Mouse (Mus musculus) right cerebral cortex, postnatal 10 days (tissue): ENCODE measurements around the gene Osbpl10.

ENCODE experiments used
- DNase-seq, 2 experiments: peaks; one replicate each; pipeline ENCODE4 v3.0.0; 2021; ENCODE audit warnings: low spot score in 2 of 2

Osbpl10 gene

DNA sequence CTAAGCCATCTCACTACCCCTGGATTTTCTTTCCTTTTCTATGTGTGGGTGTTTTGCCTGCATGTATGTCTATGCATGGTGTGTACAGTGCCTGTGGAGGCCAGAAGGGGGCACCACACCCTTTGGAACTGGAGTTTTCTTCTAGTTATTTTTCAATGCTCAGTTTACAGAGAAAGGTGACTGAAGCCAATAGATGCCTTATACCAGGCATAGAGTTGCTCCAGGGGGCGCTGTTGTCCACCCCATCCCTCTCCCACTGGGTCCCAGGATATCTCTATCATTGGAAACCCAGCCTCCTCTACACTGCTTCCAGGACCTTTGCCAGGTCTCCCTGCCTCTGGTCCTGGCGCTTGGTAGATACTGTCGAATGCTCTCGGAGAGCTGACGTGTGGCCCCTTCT lies 184.7 kb downstream of the Osbpl10 start:
- DNase-seq = peak; percentile 62 to 67

DNA sequence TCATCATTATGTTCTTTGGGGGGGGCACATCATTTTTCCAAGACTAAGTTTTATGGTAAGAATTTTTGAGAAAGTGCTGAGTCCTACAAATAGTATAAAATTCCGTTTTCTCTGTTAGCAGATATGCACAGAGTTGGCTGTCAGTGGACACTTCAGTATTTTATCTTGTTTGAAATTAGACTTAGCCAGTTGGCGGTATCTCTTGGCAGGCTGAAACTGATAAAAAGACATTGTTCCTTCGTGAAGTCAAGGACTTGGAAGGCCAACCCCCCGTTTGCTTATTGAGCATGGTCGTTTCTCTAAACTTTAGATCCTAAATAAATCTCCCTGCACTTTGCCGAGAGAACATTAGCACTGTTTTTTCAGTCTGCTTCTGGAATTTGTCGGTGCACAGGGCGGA lies 185.3 kb downstream of the Osbpl10 start:
- no peak for DNase-seq

DNA sequence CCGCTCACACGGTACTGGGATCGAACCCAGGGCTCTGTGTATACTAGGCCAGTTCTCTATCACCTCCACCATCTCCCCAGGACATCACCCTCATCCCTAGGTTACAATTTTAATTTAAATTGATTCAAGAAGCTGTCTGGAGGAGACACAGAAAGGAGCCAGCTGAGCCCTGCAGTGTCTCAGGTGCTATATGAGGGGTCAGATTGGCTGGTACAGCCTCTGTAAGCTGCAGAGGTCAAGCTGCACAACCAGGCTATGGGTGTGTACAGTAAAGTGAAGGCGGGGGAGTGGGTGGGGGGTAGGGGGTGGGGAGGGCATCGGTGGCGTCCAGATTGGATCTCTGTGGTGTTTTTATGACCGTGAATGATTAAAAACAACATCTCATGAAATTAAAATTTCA lies 186.0 kb downstream of the Osbpl10 start:
- DNase-seq = no peak

DNA sequence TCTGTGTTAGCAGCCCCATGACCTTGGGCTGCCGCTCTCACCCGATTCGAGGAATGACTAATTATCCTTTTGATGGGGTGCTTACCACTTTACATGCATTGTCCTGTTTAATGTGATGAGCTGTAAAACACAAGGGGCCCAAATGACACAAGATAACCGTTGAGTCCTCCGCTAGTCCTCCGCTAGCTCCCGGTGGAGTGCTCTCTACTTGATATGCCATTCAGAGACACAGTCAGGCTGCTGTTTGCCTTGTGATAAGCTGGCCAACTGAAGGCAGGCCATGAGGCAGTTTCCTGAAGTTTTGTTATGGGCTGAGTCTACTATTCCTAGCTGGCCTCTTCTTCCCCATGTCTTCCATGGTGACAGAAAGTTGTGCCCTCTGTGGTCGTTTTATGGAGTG lies 187.6 kb downstream of the Osbpl10 start:
- DNase-seq = no peak

DNA sequence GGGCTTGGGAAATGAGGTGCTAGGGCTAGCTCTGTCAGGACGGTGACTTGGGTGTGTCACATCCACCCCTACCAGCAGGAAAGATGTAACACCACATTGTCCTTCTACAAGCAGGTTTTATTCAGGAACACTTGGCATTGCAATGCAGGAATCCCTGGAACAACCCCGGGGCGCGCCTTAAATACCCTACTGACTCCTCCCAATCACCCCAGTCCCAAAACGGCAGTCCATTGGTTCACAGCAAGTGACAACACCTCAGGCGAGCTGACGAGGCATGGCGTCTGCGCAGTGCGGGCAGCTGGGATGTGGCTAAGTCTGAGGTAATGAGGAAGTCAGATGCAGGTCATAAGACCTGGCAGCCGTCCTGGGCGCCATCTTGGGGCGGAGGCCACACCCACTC lies 191.2 kb downstream of the Osbpl10 start:
- no peak for DNase-seq

DNA sequence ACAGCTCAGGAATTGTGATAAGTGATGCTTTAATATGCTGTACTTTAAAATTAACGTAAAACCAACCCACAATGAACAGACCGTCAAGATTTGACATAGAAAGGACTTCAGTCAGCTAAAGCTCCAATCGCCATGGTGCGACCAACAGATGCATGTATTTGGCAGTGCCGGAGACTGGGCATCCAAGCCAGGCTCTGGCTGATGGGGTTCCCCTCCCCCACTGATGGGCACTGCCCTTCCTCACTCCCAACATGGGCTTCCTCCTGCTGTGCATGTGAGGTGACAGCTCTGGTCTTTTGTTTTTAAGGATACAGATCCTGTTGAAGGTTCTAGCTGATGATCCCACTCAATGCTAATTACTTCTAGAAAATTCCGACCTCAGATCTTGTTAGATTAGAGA lies 193.7 kb downstream of the Osbpl10 start:
- DNase-seq = no peak

DNA sequence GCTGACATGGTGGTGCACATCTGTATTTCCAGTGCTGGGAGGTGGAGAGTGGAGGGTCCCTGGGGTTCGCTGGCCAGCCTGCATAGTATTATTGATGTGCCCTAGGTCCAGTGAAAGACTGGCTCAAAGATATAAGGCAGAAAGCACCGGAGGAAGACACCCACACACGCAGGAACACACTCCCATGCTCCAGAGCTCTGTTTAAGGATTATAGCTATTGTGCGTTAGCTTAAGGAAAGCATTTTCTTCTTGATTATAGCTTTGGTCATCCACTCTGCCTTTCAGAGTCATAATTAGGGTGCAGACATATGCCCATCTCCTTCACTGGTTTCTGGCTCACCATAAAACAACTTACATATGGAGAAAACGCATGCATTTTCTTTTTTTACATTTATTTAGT lies 200.8 kb downstream of the Osbpl10 start:
- no peak for DNase-seq

DNA sequence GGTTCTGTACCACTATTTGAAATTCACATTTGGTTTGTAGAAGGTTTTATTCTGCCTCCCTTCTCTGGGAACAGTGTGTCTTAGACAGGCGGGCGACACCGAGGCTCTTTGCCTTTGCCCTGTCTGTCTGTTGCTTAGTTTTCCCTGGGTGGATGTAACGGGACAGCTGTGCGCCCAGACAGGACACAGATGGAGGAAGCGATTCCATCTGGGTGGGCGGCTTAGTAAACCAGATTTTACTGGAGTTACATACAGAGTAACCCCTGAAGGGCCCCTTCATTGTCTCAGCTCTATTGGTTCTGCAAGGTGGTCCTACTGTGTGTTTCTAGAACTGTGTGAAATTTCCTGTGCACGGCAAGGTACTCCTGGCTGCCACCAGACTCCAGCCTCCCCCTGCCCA lies 201.6 kb downstream of the Osbpl10 start:
- DNase-seq = peak; percentile 46 to 69

DNA sequence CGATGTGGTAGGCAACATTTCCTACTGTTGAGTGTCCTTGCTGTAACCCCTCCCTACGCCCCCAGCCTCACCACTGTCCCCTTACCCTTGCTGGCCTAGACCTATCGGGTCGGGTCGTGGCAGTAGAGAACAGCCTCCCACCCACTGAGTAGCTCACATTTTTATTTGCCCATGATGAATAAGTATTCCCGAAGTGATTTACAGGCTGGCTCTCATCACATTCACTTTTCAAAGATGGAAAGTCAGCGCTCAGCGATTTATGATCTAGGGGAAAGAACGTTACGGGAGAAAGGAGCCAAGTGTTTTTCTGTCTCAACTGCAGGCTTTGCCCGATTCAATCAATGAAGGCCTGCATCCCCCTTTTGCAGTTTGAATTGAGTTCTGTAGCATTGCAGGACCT lies 208.0 kb downstream of the Osbpl10 start:
- DNase-seq = no peak

DNA sequence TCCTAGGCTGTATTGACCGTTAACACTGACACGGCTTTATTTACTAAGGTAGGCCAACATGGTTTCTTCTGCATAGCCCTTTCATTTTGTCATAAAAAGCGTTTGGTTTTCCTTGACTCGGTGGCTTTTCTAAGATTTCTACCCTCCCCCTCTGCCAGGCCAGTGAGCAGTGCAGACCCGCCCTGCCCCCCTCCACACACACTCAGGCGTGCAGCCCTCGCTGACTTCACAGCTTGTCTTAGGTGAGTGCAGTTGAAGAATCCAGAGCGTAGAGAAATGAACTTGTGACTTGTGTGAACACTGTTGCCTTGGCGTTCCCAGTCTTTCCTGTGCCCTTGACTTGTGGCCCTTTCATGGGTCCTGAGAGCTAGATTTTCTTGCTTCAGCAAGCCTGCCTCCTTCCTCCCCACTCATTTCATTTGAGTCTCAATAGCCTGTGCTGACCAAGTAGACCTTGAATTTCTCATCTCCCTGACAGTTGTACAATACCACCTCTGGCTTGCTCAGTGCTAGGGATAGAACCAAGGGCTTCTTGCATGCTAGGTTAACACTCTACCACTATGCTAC lies 212.1 kb downstream of the Osbpl10 start:
- DNase-seq = no peak

DNA sequence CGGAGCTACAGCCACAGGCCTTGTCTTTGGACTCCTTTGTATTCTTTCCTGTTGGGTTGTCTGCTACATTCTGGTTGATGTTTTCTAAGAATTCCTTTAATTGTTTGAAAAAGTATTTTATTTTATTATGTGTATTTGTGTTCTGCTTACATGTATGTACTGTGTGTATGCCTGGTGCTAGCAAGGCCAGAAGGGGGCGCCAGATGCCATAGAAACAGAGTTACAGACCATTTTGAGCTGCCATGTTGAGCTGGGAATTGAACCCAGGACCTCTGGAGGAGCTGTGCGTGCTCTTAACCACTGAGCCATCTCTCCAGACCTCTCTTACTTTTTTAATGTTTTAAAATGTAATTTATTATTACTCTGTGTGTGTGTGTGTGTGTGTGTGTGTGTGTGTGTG lies 214.5 kb downstream of the Osbpl10 start:
- no peak for DNase-seq

DNA sequence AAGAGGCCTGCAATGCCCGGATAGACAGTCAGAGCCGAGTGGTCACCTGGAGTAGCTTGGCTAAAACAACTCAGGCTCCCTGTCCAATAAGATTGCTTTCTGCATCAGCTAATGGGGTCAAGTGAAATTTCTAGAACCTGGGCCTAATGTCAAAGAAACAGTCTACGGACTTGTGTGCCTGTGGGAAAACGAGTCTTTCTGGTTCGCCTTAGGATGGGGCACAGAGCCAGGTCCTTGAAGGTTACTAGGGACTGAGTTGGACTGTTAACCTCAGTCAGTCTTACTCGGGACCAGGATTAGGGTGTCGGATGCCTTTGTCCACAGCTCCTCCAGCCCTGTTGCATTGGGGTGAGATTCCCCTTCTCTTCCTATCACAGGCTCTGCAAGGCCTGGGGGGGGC lies 218.7 kb downstream of the Osbpl10 start:
- DNase-seq = no peak

DNA sequence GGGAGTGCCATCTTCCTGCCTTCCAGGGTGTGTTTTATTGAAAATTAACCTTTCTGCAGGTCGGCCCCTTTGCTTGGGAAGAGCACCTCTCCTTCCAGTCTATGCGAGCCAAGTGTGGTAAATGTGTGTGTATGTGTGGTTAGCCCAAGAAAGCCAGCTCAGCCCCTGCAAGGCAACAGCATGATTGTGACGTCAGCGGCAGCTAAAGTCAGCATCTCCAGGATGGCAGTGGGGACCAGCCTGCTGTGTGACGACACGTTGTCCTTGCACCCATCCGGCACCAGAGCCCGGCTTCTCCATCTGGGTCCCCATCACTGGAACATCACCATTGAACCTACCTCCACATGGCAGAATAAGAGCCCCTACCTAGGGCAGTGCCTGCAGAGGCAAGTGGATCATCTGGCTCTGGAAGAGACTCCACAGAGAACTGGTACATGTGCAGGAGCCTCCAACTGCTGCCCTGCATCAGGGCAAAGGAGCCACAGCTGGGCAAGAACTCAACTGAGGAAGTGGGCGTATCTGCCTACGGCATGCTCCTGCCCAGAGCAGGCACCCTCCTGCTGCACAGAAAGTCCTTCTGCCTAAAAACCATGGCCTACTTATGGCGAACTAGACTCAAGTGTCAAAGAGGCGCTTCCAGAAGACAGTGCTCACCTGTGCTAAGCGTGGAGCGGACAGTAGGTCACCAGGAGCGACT lies 221.9 kb downstream of the Osbpl10 start:
- no peak for DNase-seq

DNA sequence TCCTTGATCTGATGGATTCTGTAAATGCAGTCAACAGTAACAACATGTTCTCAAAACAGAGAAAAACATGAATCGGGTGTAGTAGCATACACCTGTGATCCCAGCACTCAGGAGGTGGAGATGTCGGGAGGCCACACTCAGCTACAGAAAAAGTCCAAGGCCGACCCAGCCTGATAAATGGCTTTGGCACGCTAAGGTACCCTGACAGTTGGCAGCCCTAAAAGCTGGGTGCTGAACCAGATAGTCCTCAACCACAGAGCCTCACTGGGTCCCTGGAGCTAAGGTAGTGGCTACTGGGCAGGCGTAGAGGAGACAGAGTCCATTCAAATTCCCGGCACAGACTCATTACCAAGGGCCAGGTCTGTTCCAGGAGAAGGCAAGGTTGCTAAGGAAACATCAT lies 222.9 kb downstream of the Osbpl10 start:
- DNase-seq = no peak

DNA sequence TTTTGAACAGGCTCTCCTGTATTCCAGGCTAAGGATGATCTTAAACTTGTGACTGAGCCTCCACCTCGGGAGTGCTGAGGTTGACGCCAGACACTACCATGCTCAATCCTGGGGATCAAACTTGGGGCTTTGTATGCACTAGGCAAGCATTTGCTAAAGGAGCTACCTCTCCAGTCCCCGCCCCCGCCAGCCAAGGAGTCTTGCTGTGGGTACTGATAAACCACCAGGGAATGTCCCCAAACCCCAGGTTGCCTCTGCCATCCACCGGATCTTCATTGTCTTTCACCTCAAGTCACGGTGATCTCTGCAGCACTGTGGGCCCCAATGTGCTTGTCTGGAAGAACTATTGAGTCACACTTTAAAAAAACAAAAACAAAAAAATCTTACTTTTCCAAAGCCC lies 224.8 kb downstream of the Osbpl10 start:
- DNase-seq = no peak

DNA sequence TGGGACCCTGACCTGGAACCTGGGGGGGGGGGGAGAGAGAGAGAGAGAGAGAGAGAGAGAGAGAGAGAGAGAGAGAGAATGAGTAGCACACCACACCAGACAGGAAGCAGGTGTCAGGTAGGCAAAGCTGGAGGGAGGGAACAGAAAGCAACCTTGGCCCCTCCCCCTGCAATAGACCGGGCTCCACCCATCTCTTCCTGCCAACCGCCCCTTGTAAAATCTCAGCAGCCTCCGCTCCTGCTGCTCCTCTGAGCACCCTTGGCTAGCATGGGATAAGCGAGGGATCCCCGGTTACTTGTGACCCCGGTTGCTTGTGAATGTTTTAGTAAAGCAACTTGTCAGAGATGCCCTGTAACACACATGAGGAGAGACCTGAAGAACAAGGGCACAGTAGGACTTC lies 227.1 kb downstream of the Osbpl10 start:
- no peak for DNase-seq

DNA sequence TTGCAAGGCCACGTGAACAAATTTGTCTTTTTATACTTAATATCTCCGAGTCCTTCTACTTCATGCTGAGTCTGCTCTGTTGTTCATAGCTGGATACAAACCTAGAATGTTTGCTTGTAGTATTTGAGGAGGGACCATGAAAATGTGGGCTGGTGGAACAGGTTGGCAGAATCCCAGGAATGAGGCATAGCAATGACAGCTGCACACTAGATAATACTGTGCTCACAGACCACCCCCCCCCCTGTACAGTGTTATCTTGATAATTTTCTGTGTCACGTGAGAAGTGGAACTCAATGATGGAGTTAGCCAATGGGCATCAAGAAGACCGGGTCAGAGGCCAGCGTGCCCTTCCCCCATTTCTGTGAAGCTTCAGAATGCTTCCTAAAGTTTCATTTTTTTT lies 227.8 kb downstream of the Osbpl10 start:
- DNase-seq = peak; percentile 41 to 55

DNA sequence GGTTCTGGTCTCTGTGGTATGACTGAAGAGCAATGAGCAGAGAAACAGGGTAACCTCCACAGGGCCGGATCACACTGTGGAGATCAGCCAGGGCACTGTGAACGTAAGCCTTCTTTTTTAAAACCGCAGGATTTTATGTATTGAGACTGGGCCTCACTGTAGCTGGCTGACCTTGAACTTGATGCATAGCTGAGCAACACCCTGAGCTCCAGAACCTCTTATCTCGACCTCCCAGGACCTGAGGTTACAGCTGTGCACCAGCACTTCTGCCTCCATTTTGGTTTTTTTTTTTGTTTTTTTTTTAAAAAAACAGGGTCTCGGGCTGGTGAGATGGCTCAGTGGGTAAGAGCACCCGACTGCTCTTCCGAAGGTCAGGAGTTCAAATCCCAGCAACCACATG lies 231.4 kb downstream of the Osbpl10 start:
- DNase-seq = no peak

DNA sequence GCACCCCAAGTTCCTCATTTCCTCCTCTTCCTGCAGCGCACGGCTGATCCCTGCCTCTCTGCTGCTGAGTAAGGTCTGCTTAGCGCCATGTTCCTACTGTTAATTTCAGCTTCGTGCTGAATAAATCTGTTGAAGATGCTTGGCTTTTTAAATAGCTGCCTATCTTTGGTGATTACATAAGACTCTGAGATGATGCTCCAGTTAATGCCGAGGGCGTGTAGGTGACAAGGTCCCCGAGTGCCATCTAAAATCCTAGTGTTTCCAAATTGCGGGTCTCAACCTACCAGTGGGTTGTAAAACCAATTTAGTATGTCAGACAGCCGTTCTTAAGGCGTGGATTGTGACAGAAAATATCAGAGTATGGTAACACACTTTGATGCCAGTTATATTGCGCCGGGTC lies 232.2 kb downstream of the Osbpl10 start:
- DNase-seq = no peak

DNA sequence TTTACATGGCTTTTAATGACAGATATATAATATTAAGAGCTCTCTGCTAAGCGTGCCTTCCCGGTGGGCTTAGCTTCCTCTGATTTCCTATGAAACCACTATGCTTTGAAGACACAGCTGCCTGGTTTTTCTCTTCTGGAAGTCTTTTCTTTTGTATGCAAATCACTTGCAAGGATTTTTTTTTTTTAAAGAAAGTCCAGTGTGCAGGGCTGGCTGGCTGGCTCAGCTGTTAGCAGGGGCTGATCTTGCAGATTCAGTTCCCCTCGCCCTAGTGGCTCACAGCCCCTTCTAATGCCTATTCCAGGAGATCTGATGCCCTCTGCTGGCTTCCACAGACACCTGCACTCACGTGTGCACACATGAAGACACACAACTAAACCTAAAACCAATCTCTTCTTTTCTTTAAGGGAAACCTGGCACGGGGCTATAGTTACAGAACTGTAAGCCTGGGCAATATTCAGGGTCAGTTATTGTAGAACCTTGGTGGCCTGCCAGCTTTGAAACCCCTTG lies 235.4 kb downstream of the Osbpl10 start:
- DNase-seq = no peak

DNA sequence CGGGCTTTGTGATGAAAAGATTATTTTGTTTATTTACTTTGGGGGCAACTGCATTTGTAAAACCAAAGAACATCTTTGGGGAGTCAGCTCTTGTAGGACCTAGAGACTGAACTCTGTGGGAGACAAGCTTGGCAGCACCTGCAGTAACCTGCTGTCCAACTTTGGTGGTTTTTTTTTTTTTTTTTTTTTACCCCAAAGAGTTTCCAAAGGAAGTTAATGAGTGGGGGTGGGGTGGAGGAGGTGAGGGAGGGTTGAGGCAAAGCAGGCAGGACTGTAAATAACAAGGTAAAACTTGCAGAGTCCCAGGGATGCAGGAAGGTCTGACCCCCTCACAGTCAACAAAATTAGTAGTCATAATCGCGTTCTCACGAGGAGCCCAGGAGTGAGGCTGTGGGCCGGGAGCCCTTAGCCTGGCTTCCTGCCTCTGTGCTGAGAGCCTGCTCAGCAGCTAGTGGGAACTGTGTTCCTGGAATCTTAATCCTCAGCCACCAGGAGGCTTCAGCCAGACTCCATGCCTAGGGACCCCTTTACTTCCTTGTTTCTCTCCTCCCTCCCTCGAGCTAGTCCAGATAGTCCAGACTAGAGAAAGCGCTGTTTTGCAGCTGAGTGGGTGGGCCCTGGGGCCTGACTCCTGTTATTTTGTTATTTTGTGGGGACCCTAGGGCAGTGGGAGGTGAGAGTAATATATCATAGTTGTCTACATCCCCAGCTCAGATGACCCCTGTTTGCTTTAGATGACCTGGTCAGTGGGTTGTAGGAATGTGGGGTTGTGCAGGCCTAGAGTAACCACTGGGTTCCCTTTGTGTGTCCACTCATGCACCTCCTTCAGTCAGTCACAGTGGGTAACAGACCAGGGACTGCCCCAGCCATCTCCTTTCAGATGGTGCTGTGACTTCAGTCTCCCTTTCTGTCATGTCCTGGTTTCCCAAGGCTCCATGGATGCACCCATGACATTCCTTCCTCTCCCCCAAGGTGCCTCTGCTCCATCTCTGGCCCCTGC lies 236.5 kb downstream of the Osbpl10 start:
- DNase-seq = no peak

DNA sequence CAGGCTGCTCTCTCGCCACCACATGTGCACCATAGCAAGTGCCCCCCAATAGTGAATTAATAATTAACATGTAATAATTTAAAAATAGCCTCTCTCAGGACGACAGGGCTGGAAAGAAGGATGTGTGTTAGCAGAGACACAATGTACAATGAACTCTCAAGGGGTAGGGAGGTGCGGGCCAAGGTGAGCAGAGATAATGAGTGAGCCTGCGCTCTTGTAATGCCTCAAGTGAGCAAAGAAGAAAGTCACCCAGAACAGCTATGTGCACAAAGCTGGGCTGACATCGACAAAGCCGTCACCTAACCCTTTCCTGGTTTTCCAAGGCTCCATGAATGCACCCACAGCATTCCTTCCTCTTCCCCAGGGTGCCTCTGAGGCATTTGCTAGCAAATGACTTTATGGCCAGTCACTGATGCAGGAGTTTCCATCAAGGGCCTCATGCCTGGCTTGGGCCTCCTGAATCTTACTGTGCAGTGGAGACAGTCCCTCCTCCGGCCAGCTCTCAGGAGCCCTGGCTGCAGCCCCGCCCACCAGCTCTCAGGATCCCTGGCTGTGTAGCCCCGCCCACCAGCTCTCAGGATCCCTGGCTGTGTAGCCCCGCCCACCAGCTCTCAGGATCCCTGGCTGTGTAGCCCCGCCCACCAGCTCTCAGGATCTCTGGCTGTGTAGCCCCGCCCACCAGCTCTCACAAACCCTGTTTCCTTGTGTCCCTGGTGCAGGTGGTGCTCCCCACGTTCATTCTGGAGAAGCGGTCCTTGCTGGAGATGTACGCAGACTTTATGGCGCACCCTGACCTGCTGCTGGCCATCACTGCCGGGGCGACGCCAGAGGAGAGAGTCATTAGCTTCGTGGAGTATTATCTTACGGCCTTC lies 237.7 kb downstream of the Osbpl10 start:
- DNase-seq = no peak
